Mouse (Mus musculus) midbrain, embryonic 14.5 days (tissue): Measurements from ENCODE around the gene Kdm2a. TPM values are rescaled to one million over a fixed set of nuclear protein-coding genes. Genes with fewer than 3 reads are reported as not detected.

Experiments used
- ATAC-seq: fragments of 200-750 bp; cut with Nextera tagmentation; 2 replicates; pipeline ENCODE4 v1.8.0; 2017; ENCODE audit warnings: moderate number of reproducible peaks, moderate library complexity; ENCODE audit not compliant: low FRiP score, low TSS enrichment
- DNase-seq: peaks from one replicate; pipeline ENCODE4 v3.0.0-alpha.2; 2015
- H3K27ac ChIP-seq: fragments of 300-500 bp; sonication (generic); replicated peaks from 2 replicates; pipeline ENCODE4 v1.5.1; 2014; ENCODE audit warnings: mild to moderate bottlenecking, low read depth, low read length, moderate library complexity
- H3K27me3 ChIP-seq: fragments of 300-500 bp; sonication (generic); 2 replicates; pipeline ENCODE4 v1.6.1; 2014; ENCODE audit warnings: low read length, control low read depth, mixed read lengths; ENCODE audit not compliant: control insufficient read depth, insufficient read depth
- H3K36me3 ChIP-seq: fragments of 300-500 bp; sonication (generic); 2 replicates; pipeline ENCODE4 v1.6.1; 2014; ENCODE audit warnings: low read length, control low read depth; ENCODE audit not compliant: control insufficient read depth, insufficient read depth
- H3K4me1 ChIP-seq: fragments of 300-500 bp; sonication (generic); 2 replicates; pipeline ENCODE4 v1.6.1; 2014; ENCODE audit warnings: mild to moderate bottlenecking, antibody characterized with exemption, low read length, control low read depth; ENCODE audit not compliant: control insufficient read depth, insufficient read depth
- H3K4me2 ChIP-seq: fragments of 300-500 bp; sonication (generic); 2 replicates; pipeline ENCODE4 v1.6.1; 2014; ENCODE audit warnings: mild to moderate bottlenecking, low read length, moderate library complexity
- H3K4me3 ChIP-seq: fragments of 300-500 bp; sonication (generic); replicated peaks from 2 replicates; pipeline ENCODE4 v1.5.1; 2014; ENCODE audit warnings: low read depth, low read length
- H3K9ac ChIP-seq: fragments of 300-500 bp; sonication (generic); replicated peaks from 2 replicates; pipeline ENCODE4 v1.6.1; 2014; ENCODE audit warnings: mild to moderate bottlenecking, low read length, moderate library complexity
- H3K9me3 ChIP-seq: fragments of 300-500 bp; sonication (generic); 2 replicates; pipeline ENCODE4 v1.6.1; 2016; ENCODE audit warnings: low read length, control low read depth, mixed read lengths; ENCODE audit not compliant: control insufficient read depth
- WGBS: fragments of 180-500 bp; shearing (Covaris S2); extraction: QIAGEN DNeasy Blood & Tissue Kit; methylation state at CpG from one replicate; pipeline ENCODE4 v1.1.7; 2014; 5-methylcytosine and 5-hydroxymethylcytosine counted together
- polyA plus RNA-seq: library from polyadenylated mRNA; unstranded; fragments of >200 nt; fragmentation: Nextera tagmentation; extraction: Ambion mirVana; gene quantifications from 2 replicates; pipeline ENCODE4 v1.2.1, GENCODE M21; 2014

The Kdm2a gene
- polyA plus RNA-seq, 1 experiment from 2014 or later = 43.9 TPM

DNA sequence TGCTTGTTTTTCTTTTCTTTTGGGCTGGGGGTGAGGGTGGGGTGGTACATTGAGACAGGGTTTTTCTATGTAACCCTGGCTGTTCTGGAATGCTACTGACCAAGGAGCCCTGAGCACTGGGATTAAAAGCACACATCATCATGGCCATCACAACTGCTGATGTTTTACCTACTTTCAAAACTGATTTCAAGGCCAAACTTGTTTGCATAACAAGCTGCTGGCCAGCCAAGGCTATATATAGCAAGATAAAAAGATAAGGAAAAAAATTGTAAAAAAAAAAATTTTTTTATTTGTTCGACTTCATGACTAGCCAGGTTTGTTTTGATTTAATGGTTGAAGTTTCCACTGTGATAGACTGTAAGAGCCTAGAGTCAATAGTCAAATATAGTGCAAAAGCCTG lies 27.8 kb downstream of the Kdm2a start:
- no peaks in the 10 kb centered on the region for H3K27me3 ChIP-seq
- no peak overlapping the region for H3K27ac ChIP-seq
- H3K9me3 ChIP-seq = no peaks in the 10 kb centered on the region
- ATAC-seq = no peak
- 93% methylated on average over 1 of the region's 1 CpGs for WGBS
- 0 out of 2 replicates have a peak, but pooled peaks cover 4% of the 10 kb centered on the region for H3K4me1 ChIP-seq
- DNase-seq = no peak
- no peak overlapping the region for H3K4me2 ChIP-seq
- no peak overlapping the region for H3K9ac ChIP-seq
- H3K4me3 ChIP-seq = no peak overlapping the region
- 0 out of 2 replicates have a peak, but pooled peaks cover 2% of the 10 kb centered on the region for H3K36me3 ChIP-seq

DNA sequence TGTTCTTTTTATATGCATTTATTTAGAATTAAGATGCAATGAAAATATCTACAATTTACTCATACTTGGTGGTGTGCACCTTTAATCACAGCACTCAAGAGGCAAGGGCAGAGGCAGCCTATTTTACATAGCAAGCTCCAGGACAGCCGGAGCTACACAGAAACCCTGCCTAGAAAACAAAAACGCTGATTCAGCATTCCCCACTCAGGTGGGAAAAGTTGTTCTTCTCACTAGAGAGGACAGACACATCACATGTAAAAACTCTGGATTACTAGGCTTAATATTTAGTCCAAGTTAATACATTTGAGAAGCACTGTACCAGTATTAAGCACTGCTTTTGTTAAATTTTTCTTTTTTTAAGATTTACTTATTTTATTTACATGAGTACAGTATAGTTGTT lies 48.6 kb downstream of the Kdm2a start:
- peaks cover 66% of the 10 kb centered on the region for H3K36me3 ChIP-seq
- H3K9ac ChIP-seq = no peak overlapping the region
- no peaks in the 10 kb centered on the region for H3K4me1 ChIP-seq
- no peak for DNase-seq
- 97% methylated on average over 2 of the region's 2 CpGs for WGBS
- ATAC-seq = no peak
- H3K4me2 ChIP-seq = no peak overlapping the region
- no peaks in the 10 kb centered on the region for H3K9me3 ChIP-seq
- no peak overlapping the region for H3K27ac ChIP-seq
- H3K27me3 ChIP-seq = no peaks in the 10 kb centered on the region
- H3K4me3 ChIP-seq = no peak overlapping the region

DNA sequence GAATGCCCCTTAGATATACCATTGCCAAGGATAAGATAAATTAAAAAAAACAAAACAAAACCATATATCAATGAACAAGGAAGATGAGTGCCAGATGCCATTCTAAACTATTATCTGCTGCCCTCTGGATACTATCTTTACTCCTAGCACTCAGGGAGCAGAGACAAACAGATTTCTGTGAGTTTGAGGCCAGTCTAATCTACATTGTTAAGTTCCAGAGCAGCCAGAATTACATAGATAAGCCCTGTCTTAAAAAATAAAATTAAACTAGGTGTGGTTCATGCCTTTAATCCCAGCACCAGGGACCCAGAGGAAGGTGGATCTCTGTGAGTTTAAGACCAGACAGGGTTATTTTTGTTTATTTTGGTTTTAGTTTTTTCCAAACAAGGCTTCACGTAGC lies 51.6 kb downstream of the Kdm2a start:
- Histone ChIP-seq H3K27me3 (no peaks in the 10 kb centered on the region), H3K36me3 (peaks cover 85% of the 10 kb centered on the region), H3K27ac (no peak overlapping the region), H3K4me3 (no peak overlapping the region), H3K9me3 (no peaks in the 10 kb centered on the region), H3K9ac (no peak overlapping the region), H3K4me2 (no peak overlapping the region), H3K4me1 (no peaks in the 10 kb centered on the region)
- WGBS = 95% methylated on average over 1 of the region's 1 CpGs
- ATAC-seq = no peak
- no peak for DNase-seq

DNA sequence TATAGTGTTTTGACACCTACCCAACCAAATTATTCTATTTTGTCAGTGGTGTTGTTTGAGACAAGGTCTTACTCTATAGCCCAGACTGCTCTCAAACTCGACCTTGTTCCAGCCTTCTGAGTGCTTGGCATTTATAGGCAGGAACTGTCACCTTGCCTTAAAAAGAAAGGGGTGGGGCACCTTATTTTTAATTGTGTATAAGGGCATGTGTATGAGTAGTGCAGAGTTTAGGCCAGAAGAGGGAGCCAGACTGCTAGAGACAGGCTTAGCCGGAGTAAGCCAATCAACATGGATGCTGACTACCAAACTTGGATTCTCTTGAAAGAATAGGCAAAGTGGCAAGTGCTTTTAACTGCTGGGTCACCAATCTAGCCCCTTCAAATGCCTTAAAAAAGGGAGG lies 59.9 kb downstream of the Kdm2a start:
- H3K4me2 ChIP-seq = no peak overlapping the region
- WGBS = 41% methylated on average over 2 of the region's 2 CpGs
- no peak overlapping the region for H3K4me3 ChIP-seq
- no peaks in the 10 kb centered on the region for H3K9me3 ChIP-seq
- peaks cover 33% of the 10 kb centered on the region for H3K36me3 ChIP-seq
- no peaks in the 10 kb centered on the region for H3K27me3 ChIP-seq
- no peak for ATAC-seq
- no peak overlapping the region for H3K27ac ChIP-seq
- peaks cover 8% of the 10 kb centered on the region; the same call in 1 of the 2 replicates for H3K4me1 ChIP-seq
- no peak overlapping the region for H3K9ac ChIP-seq
- peak; percentile 78 for DNase-seq

DNA sequence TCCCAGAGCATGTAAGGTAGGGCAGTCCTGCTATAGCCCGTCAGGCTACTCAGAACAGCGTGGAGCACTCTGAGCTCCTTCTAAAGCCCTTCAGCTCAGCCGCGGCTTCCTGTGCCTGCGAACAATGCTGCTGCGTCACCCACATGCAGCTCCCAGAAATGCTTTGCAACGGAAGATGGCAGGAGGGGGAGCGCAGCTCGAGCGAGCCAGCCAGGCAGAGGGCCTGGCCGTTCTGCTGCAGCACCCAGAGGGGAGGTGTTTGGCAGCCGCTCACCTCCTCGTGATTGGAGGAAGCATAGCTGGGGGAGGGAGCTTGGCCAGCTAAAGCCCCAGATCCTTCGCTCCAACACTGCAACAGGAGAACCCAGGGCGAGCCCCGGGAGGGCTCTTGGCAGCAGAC lies 64.3 kb downstream of the Kdm2a start:
- peak overlapping the region; percentile 67 for H3K9ac ChIP-seq
- H3K4me2 ChIP-seq = peak overlapping the region; percentile 86
- no peaks in the 10 kb centered on the region for H3K27me3 ChIP-seq
- peaks cover 23% of the 10 kb centered on the region for H3K4me1 ChIP-seq
- ATAC-seq (peak; percentile 97), DNase-seq (peak; percentile 94)
- peak overlapping the region; percentile 52 for H3K4me3 ChIP-seq
- H3K36me3 ChIP-seq = peaks cover 22% of the 10 kb centered on the region
- 0% methylated on average over 16 of the region's 16 CpGs for WGBS
- H3K27ac ChIP-seq = peak overlapping the region; percentile 89
- no peaks in the 10 kb centered on the region for H3K9me3 ChIP-seq

DNA sequence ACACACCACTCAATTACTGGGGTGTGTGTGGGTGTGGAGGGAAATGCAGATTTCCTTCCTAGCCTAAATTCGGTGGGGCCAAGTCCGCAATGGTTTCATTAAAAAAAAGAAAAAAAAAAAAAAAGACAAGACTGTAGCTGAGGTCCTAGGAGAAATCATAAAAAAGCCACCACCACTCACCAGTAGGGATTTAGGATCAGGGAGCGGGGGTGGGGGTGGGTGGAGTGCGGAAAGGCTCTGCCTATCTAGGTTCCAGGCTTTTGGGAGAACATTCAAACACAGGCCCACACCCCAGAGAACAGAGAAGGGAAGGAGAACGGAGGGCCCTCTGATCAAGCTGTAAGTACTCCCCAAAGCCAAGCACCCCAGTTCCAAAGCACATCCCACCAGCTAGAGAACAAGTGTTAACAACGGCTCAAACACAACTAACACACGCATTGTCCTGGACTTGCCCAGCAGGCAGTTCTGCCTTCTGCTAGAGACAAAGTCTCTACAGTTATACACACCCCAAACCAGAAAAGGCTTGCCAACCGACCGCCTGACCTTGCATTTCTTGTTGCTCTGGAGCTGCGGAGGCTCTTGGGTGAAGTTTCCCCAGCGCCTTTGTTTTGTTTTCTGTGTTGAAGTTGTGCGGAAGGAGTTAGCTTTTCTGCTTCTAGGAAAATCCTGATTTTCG lies 64.8 kb downstream of the Kdm2a start:
- DNase-seq (no peak), ATAC-seq (no peak)
- 0% methylated on average over 13 of the region's 13 CpGs for WGBS

DNA sequence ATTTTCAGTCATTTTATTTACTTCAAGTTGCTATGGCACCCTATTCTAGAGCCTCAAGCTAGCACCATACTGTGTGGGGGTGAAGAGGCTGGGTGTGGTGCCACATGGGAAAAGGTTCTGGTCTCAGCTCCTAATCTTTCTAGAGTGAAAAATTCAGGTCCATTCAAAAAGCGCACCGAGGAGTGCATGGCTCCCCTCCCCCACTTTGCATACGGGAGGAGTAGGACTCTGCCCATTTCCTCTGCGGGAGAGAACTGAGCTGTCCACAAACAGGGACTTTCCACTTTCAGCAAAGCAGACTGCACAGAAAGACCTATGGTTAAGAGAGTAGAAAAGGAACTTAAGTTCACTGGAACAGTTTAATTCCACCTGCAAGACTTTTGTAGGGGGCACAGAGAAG lies 65.4 kb downstream of the Kdm2a start:
- Histone ChIP-seq H3K9me3 (no peaks in the 10 kb centered on the region), H3K4me3 (peak overlapping the region; percentile 52), H3K27ac (peak overlapping the region; percentile 89), H3K4me1 (peaks cover 23% of the 10 kb centered on the region), H3K27me3 (no peaks in the 10 kb centered on the region), H3K9ac (peak overlapping the region; percentile 67), H3K36me3 (peaks cover 32% of the 10 kb centered on the region), H3K4me2 (peak overlapping the region; percentile 86)
- DNase-seq = peak; percentile 61
- under 1% methylated on average over 4 of the region's 4 CpGs for WGBS
- ATAC-seq = no peak

More for the DNA sequence above, 64.8 kb downstream of the Kdm2a start:
- H3K4me3 ChIP-seq = peak overlapping the region; percentile 52
- peak overlapping the region; percentile 89 for H3K27ac ChIP-seq
- H3K9me3 ChIP-seq = no peaks in the 10 kb centered on the region
- H3K9ac ChIP-seq = peak overlapping the region; percentile 67
- no peaks in the 10 kb centered on the region for H3K27me3 ChIP-seq
- H3K4me2 ChIP-seq = peak overlapping the region; percentile 86
- H3K4me1 ChIP-seq = peaks cover 23% of the 10 kb centered on the region
- peaks cover 26% of the 10 kb centered on the region for H3K36me3 ChIP-seq

DNA sequence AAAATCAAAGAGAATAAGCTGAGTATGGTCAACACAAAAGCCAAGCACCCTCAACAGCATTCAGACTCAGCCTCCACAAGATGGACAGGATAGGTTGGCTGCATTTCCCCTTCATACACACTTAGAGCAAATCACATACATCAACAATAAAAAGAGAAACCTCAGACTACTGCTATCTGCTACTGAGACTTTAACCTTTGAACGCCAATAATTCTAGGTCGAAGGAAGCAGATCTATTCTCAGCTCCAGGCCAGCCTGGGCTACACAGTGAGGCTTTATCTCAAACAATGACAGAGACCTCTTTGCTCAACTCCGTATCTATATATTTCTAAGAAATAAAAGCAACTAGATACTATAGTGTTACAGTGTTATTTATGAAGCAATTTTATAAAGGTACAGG lies 66.8 kb downstream of the Kdm2a start:
- H3K27me3 ChIP-seq = no peaks in the 10 kb centered on the region
- no peak overlapping the region for H3K4me3 ChIP-seq
- H3K4me1 ChIP-seq = peaks cover 23% of the 10 kb centered on the region
- H3K4me2 ChIP-seq = no peak overlapping the region
- H3K9ac ChIP-seq = no peak overlapping the region
- no peak overlapping the region for H3K27ac ChIP-seq
- 92% methylated on average over 3 of the region's 3 CpGs for WGBS
- peaks cover 46% of the 10 kb centered on the region for H3K36me3 ChIP-seq
- ATAC-seq (no peak), DNase-seq (no peak)
- H3K9me3 ChIP-seq = no peaks in the 10 kb centered on the region

DNA sequence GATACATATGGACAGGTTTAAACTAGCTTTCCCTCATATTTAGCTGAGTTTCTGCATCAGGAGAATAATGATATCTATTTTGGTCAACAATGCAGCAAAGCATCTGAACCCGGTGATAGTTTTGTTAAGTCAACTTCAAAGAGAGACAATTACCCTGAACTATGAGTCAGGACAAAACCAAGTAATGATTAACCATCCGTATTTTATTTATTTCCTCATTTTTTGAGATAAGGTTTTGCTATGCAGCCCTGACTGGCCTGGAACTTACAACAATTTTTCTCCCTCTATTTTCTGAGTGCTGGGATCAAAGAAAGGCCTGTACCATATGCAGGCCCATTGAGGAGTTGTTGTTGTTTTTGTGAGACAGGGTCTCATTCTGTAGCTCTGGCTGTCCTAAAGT lies 67.5 kb downstream of the Kdm2a start:
- H3K4me1 ChIP-seq = peaks cover 23% of the 10 kb centered on the region
- DNase-seq = no peak
- H3K36me3 ChIP-seq = peaks cover 53% of the 10 kb centered on the region
- no peaks in the 10 kb centered on the region for H3K9me3 ChIP-seq
- H3K27ac ChIP-seq = no peak overlapping the region
- H3K27me3 ChIP-seq = no peaks in the 10 kb centered on the region
- H3K9ac ChIP-seq = no peak overlapping the region
- WGBS = 92% methylated on average over 2 of the region's 2 CpGs
- no peak for ATAC-seq
- H3K4me2 ChIP-seq = no peak overlapping the region
- no peak overlapping the region for H3K4me3 ChIP-seq
